Mouse (Mus musculus): ENCODE results near the gene Pik3r2.

- TF ChIP-seq ZMIZ1 (IDR thresholded peaks at IDR 0.05; ENCODE audit: low read depth, low read length) (no peak), ZNF384 (IDR thresholded peaks at IDR 0.05; ENCODE audit: low read depth, low read length) (no peak), MAZ (IDR thresholded peaks at IDR 0.05; ENCODE audit: low read depth, low read length) (no peak)
These were observed 26.3 kb downstream of the Pik3r2 start for GRCm38 (mm10) chr8:70750128-70750680.
